ENCODE assay signal across 23 mouse cellular contexts in genomic region chr6:29851873-29852272, GRCm38 (mm10).
DNase-seq lines count a peak whose midpoint lies in the region; ATAC-seq and TF ChIP-seq lines count a peak whose summit lies in the region.
"Had no signal": no experiment of that assay in that cellular context is flagged by ENCODE, and none has a peak within 500 bp of the region (broad histone marks: within the 10 kb centered on the region; RNA-seq: fewer than 3 reads in every experiment).

No protein-coding gene starts in this region.

- H3K27ac ChIP-seq in kidney, adult 2 months (ENCODE audit: insufficient read depth, low read depth, low read length) = no peak overlapping the region
- no peak overlapping the region for H3K27ac ChIP-seq in kidney, embryonic 15.5 days
- H3K27ac ChIP-seq in liver, adult 2 months (replicated peaks; ENCODE audit: insufficient read depth, low read depth, low read length) = no peak overlapping the region
- H3K27ac ChIP-seq in midbrain, embryonic 14.5 days (replicated peaks; ENCODE audit: low read depth, low read length) = 0 out of 2 replicates have a peak overlapping the region, but pooled peaks have one; percentile 8
- no peak overlapping the region for H3K27ac ChIP-seq in midbrain, postnatal 0 days (ENCODE audit: low read depth, low read length)
- peak overlapping the region; percentile 66 for H3K27ac ChIP-seq in small intestine, adult 2 months (ENCODE audit: insufficient read depth, low read depth, low read length)

- H3K4me2 ChIP-seq in kidney, embryonic 15.5 days = no peak overlapping the region
- H3K4me2 ChIP-seq in midbrain, embryonic 14.5 days (ENCODE audit: low read length) = no peak overlapping the region
- H3K4me2 ChIP-seq in midbrain, postnatal 0 days (ENCODE audit: low read depth, low read length, poor library complexity, severe bottlenecking) = no peak overlapping the region

- H3K9me3 ChIP-seq in kidney, embryonic 15.5 days (replicated peaks) = no peaks in the 10 kb centered on the region
- H3K9me3 ChIP-seq in midbrain, embryonic 14.5 days (ENCODE audit: control insufficient read depth, low read length) = no peaks in the 10 kb centered on the region
- no peaks in the 10 kb centered on the region for H3K9me3 ChIP-seq in midbrain, postnatal 0 days (ENCODE audit: low read length)
- H3K9me3 ChIP-seq: G1E had no signal

- ATAC-seq in kidney, embryonic 15.5 days (replicated peaks; ENCODE audit: low FRiP score) = no peak
- ATAC-seq in midbrain, embryonic 14.5 days (ENCODE audit: low FRiP score, low TSS enrichment) = no peak
- no peak for ATAC-seq in midbrain, postnatal 0 days (ENCODE audit: low FRiP score)
- ATAC-seq: activated CD4-positive, CD25-positive, alpha-beta regulatory T cell, adult 4 months; CD4-positive, CD25-positive, alpha-beta regulatory T cell, adult 4 months; Patski had no signal

- DNase-seq in kidney, adult 2 months = peak; percentile 38
- DNase-seq in liver, adult 2 months (ENCODE audit: extremely low read depth, low read depth, low spot score) = peak; percentile 62
- DNase-seq in liver = no peak
- no peak for DNase-seq in midbrain, embryonic 14.5 days
- no peak for DNase-seq in midbrain, postnatal 0 days (ENCODE audit: low spot score)
- DNase-seq in adrenal gland, adult 18-20 months (ENCODE audit: low spot score in 2 of 2) = no peak
- DNase-seq: adrenal gland, adult 2 months; adrenal gland, adult 8-10 months; adrenal gland, postnatal 10 days; adrenal gland, postnatal 14 days; adrenal gland, postnatal 25 days; adrenal gland, postnatal 36 days; B cell, adult 2 months; cerebellum, adult 11 months; cerebellum, adult 11-12 months; cerebellum, adult 18-20 months had no signal

- H3K27me3 ChIP-seq in kidney, adult 2 months (replicated peaks; ENCODE audit: control insufficient read depth, insufficient read depth, low read length) = no peaks in the 10 kb centered on the region
- no peaks in the 10 kb centered on the region for H3K27me3 ChIP-seq in kidney, embryonic 15.5 days
- H3K27me3 ChIP-seq in liver, adult 2 months (ENCODE audit: control insufficient read depth, insufficient read depth, low read length) = no peaks in the 10 kb centered on the region
- no peaks in the 10 kb centered on the region for H3K27me3 ChIP-seq in midbrain, embryonic 14.5 days (ENCODE audit: control insufficient read depth, insufficient read depth, low read length)
- no peaks in the 10 kb centered on the region for H3K27me3 ChIP-seq in midbrain, postnatal 0 days (ENCODE audit: insufficient read depth, low read length)
- no peaks in the 10 kb centered on the region for H3K27me3 ChIP-seq in small intestine, adult 2 months (ENCODE audit: control insufficient read depth, insufficient read depth, low read length)
- H3K27me3 ChIP-seq: CH12.LX, Patski had no signal

- no peak for TF ChIP-seq POLR2A in kidney, adult 2 months (IDR thresholded peaks at IDR 0.05; ENCODE audit: low read depth, low read length)
- no peak for TF ChIP-seq POLR2A in liver, adult 2 months (IDR thresholded peaks at IDR 0.05; ENCODE audit: extremely low read depth, insufficient read depth, low read length)
- no peak for TF ChIP-seq POLR2A in small intestine, adult 2 months (IDR thresholded peaks at IDR 0.05; ENCODE audit: low read depth, low read length)

- peaks cover 14% of the 10 kb centered on the region; the same call in 1 of the 2 replicates for H3K79me2 ChIP-seq in liver, adult 2 months (ENCODE audit: control insufficient read depth, insufficient read depth, low read length)

- TF ChIP-seq CTCF in kidney, adult 2 months (conservative IDR thresholded peaks at IDR 0.05; ENCODE audit: insufficient read depth, insufficient read length, low read depth, low read length) = no peak
- TF ChIP-seq CTCF in liver, adult 2 months (IDR thresholded peaks at IDR 0.05; ENCODE audit: low read depth, low read length) = no peak
- no peak for TF ChIP-seq CTCF in midbrain, postnatal 0 days (IDR thresholded peaks at IDR 0.05)
- TF ChIP-seq CTCF in small intestine, adult 2 months (IDR thresholded peaks at IDR 0.05; ENCODE audit: extremely low read depth, insufficient read length, insufficient replicate concordance, low read depth, low read length) = no peak

- 63% methylated on average over 3 of the region's 3 CpGs for WGBS in kidney, adult 2 months
- WGBS in kidney, embryonic 15.5 days = 85% methylated on average over 3 of the region's 3 CpGs
- WGBS in liver, adult 2 months = 39% methylated on average over 3 of the region's 3 CpGs
- 89% methylated on average over 3 of the region's 3 CpGs for WGBS in midbrain, embryonic 14.5 days
- 82% methylated on average over 3 of the region's 3 CpGs for WGBS in midbrain, postnatal 0 days
- 42% methylated on average over 3 of the region's 3 CpGs for WGBS in small intestine, adult 2 months

- peaks cover 27% of the 10 kb centered on the region for H3K4me1 ChIP-seq in kidney, adult 2 months (ENCODE audit: control insufficient read depth, insufficient read depth, low read length)
- H3K4me1 ChIP-seq in kidney, embryonic 15.5 days = peaks cover 3% of the 10 kb centered on the region; the same call in 1 of the 2 replicates
- H3K4me1 ChIP-seq in liver, adult 2 months (ENCODE audit: control insufficient read depth, insufficient read depth, low read length) = peaks cover 25% of the 10 kb centered on the region
- H3K4me1 ChIP-seq in midbrain, embryonic 14.5 days (ENCODE audit: control insufficient read depth, insufficient read depth, low read length) = no peaks in the 10 kb centered on the region
- H3K4me1 ChIP-seq in midbrain, postnatal 0 days (ENCODE audit: insufficient read depth, low read length) = no peaks in the 10 kb centered on the region
- H3K4me1 ChIP-seq in small intestine, adult 2 months (ENCODE audit: control insufficient read depth, insufficient read depth, insufficient read length, low read length) = peaks cover 22% of the 10 kb centered on the region; the same call in 1 of the 2 replicates

- no peak overlapping the region for H3K9ac ChIP-seq in kidney, embryonic 15.5 days
- no peak overlapping the region for H3K9ac ChIP-seq in liver, adult 2 months (ENCODE audit: low read depth, low read length)
- H3K9ac ChIP-seq in midbrain, embryonic 14.5 days (replicated peaks; ENCODE audit: low read length) = no peak overlapping the region
- no peak overlapping the region for H3K9ac ChIP-seq in midbrain, postnatal 0 days (replicated peaks; ENCODE audit: low read length, poor library complexity, severe bottlenecking)

- no peak overlapping the region for H3K4me3 ChIP-seq in kidney, adult 2 months (ENCODE audit: insufficient read depth, low read depth, low read length)
- H3K4me3 ChIP-seq in kidney, embryonic 15.5 days (replicated peaks) = no peak overlapping the region
- no peak overlapping the region for H3K4me3 ChIP-seq in liver, adult 2 months (ENCODE audit: insufficient read depth, low read depth, low read length)
- no peak overlapping the region for H3K4me3 ChIP-seq in midbrain, embryonic 14.5 days (replicated peaks; ENCODE audit: low read depth, low read length)
- H3K4me3 ChIP-seq in midbrain, postnatal 0 days (ENCODE audit: low read depth, low read length) = no peak overlapping the region
- no peak overlapping the region for H3K4me3 ChIP-seq in small intestine, adult 2 months (ENCODE audit: low read depth, low read length)

- H3K36me3 ChIP-seq in kidney, adult 2 months (ENCODE audit: control insufficient read depth, insufficient read depth, low read length) = no peaks in the 10 kb centered on the region
- no peaks in the 10 kb centered on the region for H3K36me3 ChIP-seq in kidney, embryonic 15.5 days
- H3K36me3 ChIP-seq in liver, adult 2 months (ENCODE audit: control insufficient read depth, insufficient read depth, low read length) = no peaks in the 10 kb centered on the region
- H3K36me3 ChIP-seq in midbrain, embryonic 14.5 days (ENCODE audit: control insufficient read depth, insufficient read depth, low read length) = no peaks in the 10 kb centered on the region
- no peaks in the 10 kb centered on the region for H3K36me3 ChIP-seq in midbrain, postnatal 0 days (ENCODE audit: insufficient read depth, low read length)
- H3K36me3 ChIP-seq in small intestine, adult 2 months (ENCODE audit: control insufficient read depth, insufficient read depth, low read length) = no peaks in the 10 kb centered on the region; the same call in 1 of the 2 replicates

Comparison
In these comparisons a context has a peak if more than half of its experiments do, and no peak if none do; other contexts are left out.
1. DNase-seq: peak in kidney, adult 2 months (single experiment) and liver, adult 2 months (single experiment); none in liver (single experiment), midbrain, embryonic 14.5 days (single experiment), midbrain, postnatal 0 days (single experiment) and adrenal gland, adult 18-20 months (0 of 2).
2. H3K27ac ChIP-seq: peak in midbrain, embryonic 14.5 days (single experiment) and small intestine, adult 2 months (single experiment); none in kidney, adult 2 months (single experiment), kidney, embryonic 15.5 days (single experiment), liver, adult 2 months (single experiment) and midbrain, postnatal 0 days (single experiment).